Mouse (Mus musculus) liver, embryonic 12.5 days (tissue): ENCODE results near the gene Slc38a1. TPM values are rescaled to one million over a fixed set of nuclear protein-coding genes. Genes with fewer than 3 reads are reported as not detected.
A peak's percentile ranks its signal among the peaks of the same experiment; 100 is the strongest.

Source experiments
- ATAC-seq: fragments of 200-750 bp; cut with Nextera tagmentation; 2 replicates; pipeline ENCODE4 v1.8.0; 2017; ENCODE audit warnings: moderate number of reproducible peaks, mild to moderate bottlenecking, moderate library complexity
- H3K27ac ChIP-seq: fragments of 300-500 bp; sonication (generic); 2 replicates; pipeline ENCODE4 v1.5.1; 2016; ENCODE audit warnings: mild to moderate bottlenecking
- H3K27me3 ChIP-seq: fragments of 300-500 bp; sonication (generic); replicated peaks from 2 replicates; pipeline ENCODE4 v1.6.1; 2016; ENCODE audit warnings: mild to moderate bottlenecking, moderate library complexity
- H3K36me3 ChIP-seq: fragments of 300-500 bp; sonication (generic); 2 replicates; pipeline ENCODE4 v1.6.1; 2016; ENCODE audit warnings: mild to moderate bottlenecking, moderate library complexity
- H3K4me1 ChIP-seq: fragments of 300-500 bp; sonication (generic); 2 replicates; pipeline ENCODE4 v1.6.1; 2016
- H3K4me2 ChIP-seq: fragments of 300-500 bp; sonication (generic); 2 replicates; pipeline ENCODE4 v1.6.1; 2016; ENCODE audit warnings: mild to moderate bottlenecking, moderate library complexity
- H3K4me3 ChIP-seq: fragments of 300-500 bp; sonication (generic); 2 replicates; pipeline ENCODE4 v1.5.1; 2016; ENCODE audit warnings: mild to moderate bottlenecking, moderate library complexity
- H3K9ac ChIP-seq: fragments of 300-500 bp; sonication (generic); 2 replicates; pipeline ENCODE4 v1.6.1; 2016; ENCODE audit warnings: mild to moderate bottlenecking, moderate library complexity
- H3K9me3 ChIP-seq: fragments of 300-500 bp; sonication (generic); replicated peaks from 2 replicates; pipeline ENCODE4 v1.6.1; 2016; ENCODE audit warnings: mild to moderate bottlenecking, moderate library complexity
- WGBS: fragments of 180-500 bp; shearing (Covaris S2); methylation state at CpG from one replicate; pipeline ENCODE4 v1.1.7; 2016; ENCODE audit not compliant: insufficient replicate concordance; 5-methylcytosine and 5-hydroxymethylcytosine counted together
- polyA plus RNA-seq: library from polyadenylated mRNA; unstranded; fragments of >200 nt; fragmentation: Nextera tagmentation; extraction: Ambion mirVana; gene quantifications from 2 replicates; pipeline ENCODE4 v1.2.1, GENCODE M21; 2016

Slc38a1 gene
- polyA plus RNA-seq, 1 experiment from 2014 or later = 41.1 TPM

DNA sequence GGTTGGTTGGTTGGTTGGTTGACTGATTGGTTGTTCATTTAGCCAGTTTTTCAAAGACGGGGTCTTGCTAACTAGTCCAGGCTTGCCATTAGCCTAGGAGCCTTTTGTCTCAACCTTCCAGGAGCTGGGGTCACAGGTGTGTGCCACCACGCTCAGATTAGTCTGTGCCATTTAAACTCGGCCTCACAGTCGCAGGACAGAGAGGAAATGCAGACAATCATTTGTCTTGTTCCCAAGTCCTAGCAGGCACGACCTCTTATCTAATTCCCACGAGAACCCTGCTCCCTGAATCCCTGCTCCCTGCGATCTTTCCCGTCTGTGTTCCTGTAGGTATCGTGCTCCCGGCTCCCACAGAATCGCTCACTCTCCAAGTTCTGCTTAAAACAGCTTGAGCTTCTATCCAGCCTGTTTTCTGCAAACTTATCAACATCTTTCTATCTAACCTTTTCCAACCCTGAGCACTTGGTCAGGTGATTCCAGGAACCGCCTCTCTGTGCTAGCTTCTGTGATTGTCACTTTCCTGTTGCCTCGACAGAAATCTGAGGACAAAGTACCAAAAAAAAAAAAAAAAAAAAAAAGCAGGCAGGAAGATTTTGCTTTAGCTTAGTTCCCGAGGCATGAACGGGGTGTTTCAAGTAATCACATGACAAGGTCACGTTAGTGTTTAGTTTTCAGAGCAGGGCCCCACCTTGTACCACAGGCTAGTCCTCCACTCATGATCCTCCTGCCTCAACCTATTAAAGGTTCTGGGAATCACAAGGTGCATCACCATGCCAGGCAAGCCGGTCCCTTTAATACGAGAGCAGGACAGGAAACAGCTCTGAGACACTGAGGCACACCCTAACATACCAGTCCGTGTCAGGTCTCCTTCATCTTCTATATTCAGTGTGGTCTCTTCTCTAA, 36.4 kb upstream of the Slc38a1 start:
- H3K36me3 ChIP-seq = no peaks in the 10 kb centered on the region
- H3K9ac ChIP-seq = no peak overlapping the region
- peaks cover 25% of the 10 kb centered on the region for H3K27me3 ChIP-seq
- peaks cover 11% of the 10 kb centered on the region for H3K4me1 ChIP-seq
- ATAC-seq = no peak
- H3K27ac ChIP-seq = no peak overlapping the region
- H3K4me2 ChIP-seq = no peak overlapping the region
- WGBS = 41% methylated on average over 19 of the region's 19 CpGs
- no peaks in the 10 kb centered on the region for H3K9me3 ChIP-seq
- no peak overlapping the region for H3K4me3 ChIP-seq

DNA sequence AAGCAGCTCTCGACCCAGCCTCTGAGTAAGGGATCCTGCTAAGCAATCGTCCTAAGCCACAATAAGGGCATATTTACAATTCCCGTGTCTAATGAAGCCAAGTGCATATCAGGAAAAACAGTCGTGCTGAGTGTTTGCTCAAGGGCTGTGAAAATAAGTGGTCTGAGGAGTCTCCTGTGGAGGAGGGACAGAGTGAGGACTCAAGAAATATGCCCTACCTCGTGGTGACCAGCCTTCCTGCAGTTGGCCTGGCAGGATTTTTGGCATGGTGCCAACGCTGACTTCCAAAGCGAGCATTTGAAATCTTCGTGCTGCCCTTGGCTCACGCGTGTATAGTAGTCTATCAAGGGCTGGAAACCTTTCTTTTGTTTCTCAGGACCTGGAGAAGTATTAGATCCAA, 33.8 kb upstream of the Slc38a1 start:
- peaks cover 3% of the 10 kb centered on the region; the same call in 1 of the 2 replicates for H3K4me1 ChIP-seq
- WGBS = 56% methylated on average over 10 of the region's 10 CpGs
- ATAC-seq = no peak
- no peak overlapping the region for H3K4me2 ChIP-seq
- no peak overlapping the region for H3K4me3 ChIP-seq
- H3K9ac ChIP-seq = no peak overlapping the region
- H3K27me3 ChIP-seq = peaks cover 20% of the 10 kb centered on the region
- H3K36me3 ChIP-seq = no peaks in the 10 kb centered on the region
- H3K27ac ChIP-seq = no peak overlapping the region
- no peaks in the 10 kb centered on the region for H3K9me3 ChIP-seq

DNA sequence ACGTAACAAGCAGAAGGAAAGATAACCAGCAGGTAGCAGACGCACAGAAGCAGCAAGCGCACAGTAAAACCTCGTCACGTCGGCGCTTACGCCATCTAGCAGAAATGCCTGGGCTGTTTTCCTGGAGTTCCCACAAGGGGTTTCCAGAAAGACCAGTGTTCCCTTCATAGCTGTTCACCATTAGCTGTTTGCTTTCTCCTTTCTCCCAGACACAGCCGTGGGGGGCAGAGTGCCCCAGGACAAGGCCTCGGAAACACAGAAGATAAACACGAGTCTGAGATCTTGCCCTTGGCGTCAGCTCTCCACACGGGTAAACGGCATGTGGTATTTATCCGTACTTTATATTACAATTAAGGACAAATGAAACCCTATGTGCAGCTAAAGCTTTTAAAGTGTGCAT, 33.0 kb upstream of the Slc38a1 start:
- no peaks in the 10 kb centered on the region for H3K36me3 ChIP-seq
- no peak overlapping the region for H3K4me2 ChIP-seq
- H3K9ac ChIP-seq = no peak overlapping the region
- WGBS = 77% methylated on average over 15 of the region's 15 CpGs
- no peaks in the 10 kb centered on the region for H3K9me3 ChIP-seq
- H3K27ac ChIP-seq = no peak overlapping the region
- H3K4me1 ChIP-seq = peaks cover 3% of the 10 kb centered on the region; the same call in 1 of the 2 replicates
- ATAC-seq = no peak
- H3K4me3 ChIP-seq = no peak overlapping the region
- peaks cover 12% of the 10 kb centered on the region for H3K27me3 ChIP-seq

DNA sequence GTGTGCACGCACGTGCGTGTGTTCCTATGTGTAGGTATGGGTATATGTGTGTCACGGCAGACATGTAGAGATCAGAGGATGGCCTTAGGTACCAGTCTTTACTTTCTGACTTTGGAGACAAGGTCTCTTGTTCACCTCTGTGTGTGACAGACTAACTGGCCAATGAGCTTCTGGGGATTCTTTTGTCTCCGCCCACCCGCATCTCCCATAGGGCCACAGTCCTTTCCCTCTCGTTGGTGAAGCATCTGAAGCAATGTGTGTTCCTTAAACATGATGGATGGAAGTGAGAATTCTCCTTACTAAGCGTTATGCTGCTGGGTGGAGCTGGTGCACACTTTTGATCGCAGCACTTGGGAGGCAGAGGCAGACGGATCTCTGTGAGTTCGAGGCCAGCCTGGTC, 32.3 kb upstream of the Slc38a1 start:
- Histone ChIP-seq H3K4me3 (no peak overlapping the region), H3K36me3 (no peaks in the 10 kb centered on the region), H3K4me1 (peaks cover 3% of the 10 kb centered on the region; the same call in 1 of the 2 replicates), H3K9ac (no peak overlapping the region), H3K4me2 (no peak overlapping the region), H3K9me3 (no peaks in the 10 kb centered on the region), H3K27ac (no peak overlapping the region), H3K27me3 (peaks cover 10% of the 10 kb centered on the region)
- ATAC-seq = no peak
- WGBS = 74% methylated on average over 11 of the region's 11 CpGs

DNA sequence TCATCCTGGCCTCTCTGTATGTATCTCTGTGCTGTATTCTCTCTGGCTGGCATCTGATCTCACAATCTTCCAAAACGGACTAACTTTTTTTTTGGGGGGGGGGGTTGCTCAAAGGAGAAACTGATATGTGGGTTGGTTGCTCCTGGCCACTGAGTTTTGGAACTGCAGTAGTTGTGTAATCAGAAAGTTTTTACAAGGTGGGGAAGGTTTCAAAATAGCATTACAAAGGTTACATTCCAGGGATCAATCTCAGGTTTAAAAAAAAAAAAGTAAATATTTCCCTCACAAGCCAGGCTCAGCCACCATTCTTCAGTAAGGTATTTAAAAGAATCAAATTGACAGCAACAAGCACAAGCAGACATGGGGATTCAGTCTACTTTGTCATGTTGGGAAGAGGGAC, 31.4 kb upstream of the Slc38a1 start:
- no peak overlapping the region for H3K9ac ChIP-seq
- ATAC-seq = no peak
- 31% methylated on average over 1 of the region's 1 CpGs for WGBS
- no peak overlapping the region for H3K4me3 ChIP-seq
- H3K4me2 ChIP-seq = no peak overlapping the region
- H3K27me3 ChIP-seq = peaks cover 5% of the 10 kb centered on the region
- peaks cover 3% of the 10 kb centered on the region; the same call in 1 of the 2 replicates for H3K4me1 ChIP-seq
- no peaks in the 10 kb centered on the region for H3K36me3 ChIP-seq
- H3K27ac ChIP-seq = no peak overlapping the region
- H3K9me3 ChIP-seq = no peaks in the 10 kb centered on the region

DNA sequence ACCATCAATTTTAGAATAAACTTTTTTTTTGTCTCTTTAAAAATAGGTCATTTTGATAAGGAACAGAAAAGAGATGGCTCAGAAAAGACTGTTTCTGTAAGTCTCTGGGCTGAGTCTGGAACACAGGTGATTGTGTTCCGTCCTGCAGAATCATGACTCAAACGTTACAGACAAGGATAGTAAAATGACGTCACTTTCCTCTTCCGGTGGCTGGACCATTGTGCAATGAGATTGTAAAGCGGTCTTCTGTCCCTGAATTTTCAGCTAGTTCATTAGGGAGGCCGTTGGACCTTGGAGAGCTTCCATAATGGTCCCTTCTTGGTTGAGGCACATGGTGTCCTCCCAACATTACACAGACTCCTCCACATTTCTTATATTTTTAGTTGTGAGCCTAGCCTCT, 27.0 kb upstream of the Slc38a1 start:
- no peaks in the 10 kb centered on the region; the same call in 1 of the 2 replicates for H3K27me3 ChIP-seq
- no peak for ATAC-seq
- 43% methylated on average over 6 of the region's 6 CpGs for WGBS

GRCm38 (mm10) chr15:96666663-96667062, 23.9 kb upstream of the Slc38a1 start:
- 2% methylated on average over 7 of the region's 7 CpGs for WGBS
- no peak overlapping the region for H3K9ac ChIP-seq
- peaks cover 8% of the 10 kb centered on the region for H3K4me1 ChIP-seq
- no peaks in the 10 kb centered on the region for H3K36me3 ChIP-seq
- H3K4me3 ChIP-seq = peak overlapping the region; percentile 31
- no peaks in the 10 kb centered on the region for H3K9me3 ChIP-seq
- no peak overlapping the region for H3K27ac ChIP-seq
- no peaks in the 10 kb centered on the region; the same call in 1 of the 2 replicates for H3K27me3 ChIP-seq
- peak; percentile 47 for ATAC-seq
- peak overlapping the region; percentile 60 for H3K4me2 ChIP-seq

More for the DNA sequence above, 27.0 kb upstream of the Slc38a1 start:
- Histone ChIP-seq H3K4me1 (peaks cover 8% of the 10 kb centered on the region), H3K4me3 (no peak overlapping the region), H3K9ac (no peak overlapping the region), H3K9me3 (no peaks in the 10 kb centered on the region), H3K36me3 (no peaks in the 10 kb centered on the region), H3K27ac (no peak overlapping the region), H3K4me2 (no peak overlapping the region)

DNA sequence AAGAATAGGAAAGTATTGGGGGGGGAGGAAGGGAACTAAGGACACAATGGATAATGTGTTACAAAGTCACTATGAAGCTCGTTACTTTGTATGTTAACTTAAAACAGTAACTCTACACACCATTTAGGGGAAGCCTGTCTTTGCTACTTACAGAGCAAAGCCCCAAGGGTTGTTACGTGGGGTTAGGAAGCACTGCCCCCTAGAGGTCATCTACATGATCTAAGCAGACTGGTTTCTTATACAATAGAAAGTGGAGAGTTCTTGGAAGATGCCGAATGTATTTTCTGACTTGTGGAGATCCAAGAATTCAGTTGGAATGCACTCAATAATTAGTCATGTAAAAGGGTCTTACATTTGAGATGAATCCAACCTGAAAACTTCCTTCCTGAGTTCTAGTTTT, 23.2 kb upstream of the Slc38a1 start:
- peak; percentile 73; the same call in 1 of the 2 replicates for ATAC-seq
- Histone ChIP-seq H3K4me3 (no peak overlapping the region), H3K4me2 (peak overlapping the region; percentile 60), H3K36me3 (no peaks in the 10 kb centered on the region), H3K27ac (no peak overlapping the region), H3K4me1 (peaks cover 8% of the 10 kb centered on the region), H3K27me3 (no peaks in the 10 kb centered on the region; the same call in 1 of the 2 replicates), H3K9me3 (no peaks in the 10 kb centered on the region), H3K9ac (no peak overlapping the region)
- WGBS = 8% methylated on average over 3 of the region's 3 CpGs

DNA sequence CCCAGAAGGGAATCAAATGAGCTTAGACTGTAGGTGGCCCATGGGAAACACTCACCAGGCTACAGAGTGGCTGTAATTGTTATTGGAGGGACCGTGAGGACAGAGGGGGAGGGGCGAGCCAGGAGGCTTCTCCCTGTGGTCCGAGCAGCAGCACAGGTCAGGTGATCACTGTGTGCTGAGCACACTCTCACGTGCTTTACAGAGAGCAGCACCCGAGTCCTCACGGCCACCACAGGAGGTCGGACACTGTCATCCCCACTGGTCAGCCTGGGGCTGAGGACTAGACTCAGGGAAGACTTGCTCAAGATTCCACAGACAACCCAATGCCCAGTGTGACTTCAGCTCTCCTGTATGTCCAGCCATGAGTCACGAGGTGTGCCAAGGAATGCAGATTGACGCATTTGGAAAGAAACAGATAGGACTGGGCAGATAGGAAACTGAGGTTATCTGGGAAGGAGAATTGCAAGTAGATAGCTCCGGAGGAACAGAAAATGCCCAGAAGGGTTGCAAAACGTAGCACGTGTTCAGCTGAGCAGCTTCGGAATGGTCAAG, 18.0 kb upstream of the Slc38a1 start:
- Histone ChIP-seq H3K9ac (no peak overlapping the region), H3K4me3 (no peak overlapping the region), H3K4me1 (peaks cover 2% of the 10 kb centered on the region), H3K4me2 (no peak overlapping the region), H3K27me3 (no peaks in the 10 kb centered on the region), H3K9me3 (no peaks in the 10 kb centered on the region), H3K36me3 (no peaks in the 10 kb centered on the region), H3K27ac (no peak overlapping the region)
- ATAC-seq = peak; percentile 24; the same call in 1 of the 2 replicates
- WGBS = 36% methylated on average over 13 of the region's 13 CpGs

GRCm38 (mm10) chr15:96658275-96658602, 15.5 kb upstream of the Slc38a1 start:
- H3K4me1 ChIP-seq = peaks cover 15% of the 10 kb centered on the region
- H3K4me3 ChIP-seq = no peak overlapping the region
- no peaks in the 10 kb centered on the region for H3K9me3 ChIP-seq
- no peak overlapping the region for H3K27ac ChIP-seq
- no peak overlapping the region for H3K9ac ChIP-seq
- ATAC-seq = no peak
- no peaks in the 10 kb centered on the region for H3K36me3 ChIP-seq
- H3K4me2 ChIP-seq = no peak overlapping the region
- no peaks in the 10 kb centered on the region for H3K27me3 ChIP-seq
- 71% methylated on average over 14 of the region's 14 CpGs for WGBS

GRCm38 (mm10) chr15:96657576-96658274, 15.0 kb upstream of the Slc38a1 start:
- H3K27ac ChIP-seq = no peak overlapping the region
- H3K36me3 ChIP-seq = no peaks in the 10 kb centered on the region
- no peaks in the 10 kb centered on the region for H3K27me3 ChIP-seq
- ATAC-seq = no peak
- peaks cover 17% of the 10 kb centered on the region for H3K4me1 ChIP-seq
- no peak overlapping the region for H3K4me3 ChIP-seq
- H3K9me3 ChIP-seq = no peaks in the 10 kb centered on the region
- WGBS = 70% methylated on average over 17 of the region's 17 CpGs
- H3K4me2 ChIP-seq = no peak overlapping the region
- no peak overlapping the region for H3K9ac ChIP-seq

- Histone ChIP-seq H3K36me3 (no peaks in the 10 kb centered on the region), H3K4me3 (no peak overlapping the region), H3K9ac (no peak overlapping the region), H3K9me3 (no peaks in the 10 kb centered on the region), H3K4me1 (peaks cover 17% of the 10 kb centered on the region), H3K27ac (peak overlapping the region; percentile 69), H3K27me3 (no peaks in the 10 kb centered on the region), H3K4me2 (peak overlapping the region; percentile 39)
- ATAC-seq = peak; percentile 47
- 45% methylated on average over 14 of the region's 14 CpGs for WGBS
Observed at GRCm38 (mm10) chr15:96655514-96655913, 12.8 kb upstream of the Slc38a1 start.
